Mouse (Mus musculus): ENCODE data around the gene Ap1g1. TPM values are rescaled to one million over a fixed set of nuclear protein-coding genes. Genes with fewer than 3 reads are reported as not detected.
A peak's percentile ranks its signal among the peaks of the same experiment; 100 is the strongest.

The Ap1g1 gene
- total RNA-seq, 2 experiments from 2014 or later = 26.7 to 31.0 TPM

DNA sequence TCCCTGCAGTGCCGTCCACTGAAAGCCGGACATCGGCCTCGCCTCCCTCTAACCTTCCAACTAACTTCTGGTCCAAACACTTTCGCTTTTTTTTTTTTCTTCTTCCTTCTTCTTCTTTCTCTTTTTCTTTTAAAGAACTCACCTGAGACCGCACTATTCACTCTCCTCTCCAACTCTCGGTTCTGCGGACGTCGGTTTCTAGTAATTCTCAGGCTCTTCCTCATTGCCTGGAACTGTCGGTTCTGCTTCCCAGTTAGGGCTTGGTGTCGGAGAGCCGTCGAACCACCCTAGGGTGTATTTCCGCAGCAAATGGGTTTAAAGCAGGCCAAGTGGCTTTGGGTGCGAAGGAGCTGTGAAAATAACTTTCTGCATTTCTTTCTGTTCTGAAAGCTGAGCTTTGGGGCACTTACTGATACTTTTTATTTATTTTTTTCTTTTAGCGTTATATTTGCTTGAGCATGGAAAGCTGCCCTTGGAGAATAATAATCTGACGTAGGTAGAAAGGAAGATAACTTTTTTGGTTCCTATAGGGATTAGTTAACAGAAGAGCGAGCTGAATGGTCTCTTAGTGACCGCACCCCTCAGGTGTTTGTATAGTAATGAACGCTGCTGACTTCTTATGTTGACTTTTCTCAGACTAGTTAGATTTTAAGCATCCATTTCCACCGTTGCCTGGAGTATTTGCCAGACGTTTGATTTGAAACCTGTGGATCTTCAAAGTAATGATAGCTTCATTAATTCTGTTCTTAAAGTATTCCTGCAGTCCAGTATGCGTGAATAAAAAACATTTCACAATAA lies 1.3 kb downstream of the Ap1g1 start:
- intact Hi-C loops (cut with DNase I) = no loop called here
- DNase-seq = no peak

DNA sequence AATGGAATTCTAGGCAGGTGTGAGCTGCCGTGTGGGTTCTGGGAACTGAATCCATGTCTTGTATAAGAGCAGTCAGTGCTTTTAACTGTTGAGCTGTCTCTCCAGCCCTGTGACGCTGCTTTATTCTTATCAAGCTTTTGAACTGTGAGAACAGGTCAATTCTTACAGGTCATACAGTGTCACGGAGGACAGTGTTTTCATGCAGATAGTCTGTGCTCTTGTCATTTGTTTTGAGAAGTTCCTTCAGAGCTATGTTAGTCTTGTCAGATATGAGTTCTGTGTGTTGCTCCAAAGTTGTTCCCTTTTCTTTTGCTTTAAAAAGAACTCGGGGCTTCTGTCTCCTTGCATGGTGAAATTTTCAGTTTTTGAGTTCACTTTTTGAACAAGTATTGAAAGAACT lies 2.2 kb downstream of the Ap1g1 start:
- no peak for DNase-seq
- intact Hi-C loops (cut with DNase I) = no loop called here

DNA sequence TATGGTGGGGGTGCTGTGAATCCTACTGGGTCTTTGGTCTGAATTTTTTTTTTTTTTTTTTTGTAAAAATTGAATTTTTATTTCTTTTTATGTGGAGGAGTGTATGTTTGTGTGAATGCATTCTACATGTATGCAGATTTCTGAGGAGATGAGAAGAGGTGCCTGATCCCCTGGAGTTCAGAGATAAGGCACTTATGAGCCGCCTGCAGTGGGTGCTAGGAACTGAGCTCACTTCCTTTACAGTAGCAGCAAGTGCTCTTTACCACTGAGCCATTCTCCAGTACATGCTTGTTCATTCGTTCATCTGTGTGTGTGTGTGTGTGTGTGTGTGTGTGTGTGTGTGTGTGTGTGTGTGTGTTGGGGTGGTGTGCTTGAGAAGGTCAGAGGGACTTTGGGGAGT lies 12.6 kb downstream of the Ap1g1 start:
- no peak for DNase-seq
- intact Hi-C loops (cut with DNase I) = no loop called here

DNA sequence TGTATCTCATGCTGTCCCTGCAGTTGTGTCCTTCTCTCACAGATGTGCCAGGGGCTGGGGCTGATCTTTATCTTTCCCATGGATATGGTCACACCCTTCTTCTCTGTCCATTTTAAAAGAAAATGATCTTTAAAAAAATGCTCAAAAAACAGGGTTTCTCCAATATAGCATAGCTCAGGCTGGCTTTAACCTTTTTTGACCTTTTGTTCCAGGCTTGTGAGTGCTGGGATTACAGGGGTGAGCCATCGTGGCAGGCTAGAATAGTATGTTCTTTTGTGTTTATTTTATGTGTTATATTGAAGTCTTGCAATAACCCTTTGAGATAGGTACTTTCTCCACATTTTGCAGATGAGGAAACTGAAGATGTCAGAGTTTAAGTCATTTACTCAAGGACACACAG lies 16.8 kb downstream of the Ap1g1 start:
- DNase-seq = no peak
- intact Hi-C loops (cut with DNase I) = no loop called here

DNA sequence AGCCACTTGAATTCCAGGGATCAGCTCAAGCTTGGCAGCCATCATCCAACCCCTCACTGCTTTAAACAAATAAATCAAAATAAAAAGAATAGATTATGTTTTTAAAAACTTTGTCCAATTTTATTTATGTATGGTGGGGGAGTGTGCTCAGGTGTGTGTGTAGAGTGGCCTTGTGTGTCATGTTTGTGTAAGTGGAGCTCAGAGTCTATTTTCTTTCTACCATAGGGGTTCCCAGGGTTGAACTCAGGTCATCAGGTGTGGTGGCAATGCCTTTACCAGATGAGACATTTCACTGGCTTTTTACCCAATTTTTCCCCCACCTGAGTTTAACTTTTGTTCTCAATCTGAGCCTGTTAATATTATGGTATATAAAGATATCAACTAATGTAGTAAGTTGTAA lies 20.4 kb downstream of the Ap1g1 start:
- no peak for DNase-seq
- intact Hi-C loops (cut with DNase I) = no loop called here

GRCm38 (mm10) chr8:109799245-109799644 lies 20.9 kb downstream of the Ap1g1 start:
- intact Hi-C loops (cut with DNase I) = no loop called here

GRCm38 (mm10) chr8:109800325-109800724 lies 22.0 kb downstream of the Ap1g1 start:
- intact Hi-C loops (cut with DNase I) = no loop called here
- no peak for DNase-seq

More at GRCm38 (mm10) chr8:109799245-109799644, 20.9 kb downstream of the Ap1g1 start:
- no peak for DNase-seq

DNA sequence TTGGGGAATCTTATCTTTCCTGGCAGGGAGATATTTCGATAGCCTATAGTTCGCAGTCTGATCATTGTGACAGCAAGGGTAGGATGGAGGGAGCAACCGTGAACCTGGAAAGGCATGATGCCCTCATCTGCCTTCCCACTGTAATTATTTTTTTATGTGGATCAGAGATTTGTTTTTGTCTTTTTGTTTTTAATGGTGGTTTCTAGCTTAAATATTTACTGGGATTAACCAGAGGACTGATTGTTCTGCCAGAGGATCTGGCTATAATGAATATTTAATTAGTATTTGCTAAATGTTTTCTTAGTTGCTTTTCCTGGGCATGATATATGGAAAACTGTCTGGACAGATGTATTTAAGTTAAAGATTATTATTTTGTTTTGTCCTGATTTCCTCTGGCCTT lies 24.9 kb downstream of the Ap1g1 start:
- no peak for DNase-seq
- intact Hi-C loops (cut with DNase I) = no loop called here

DNA sequence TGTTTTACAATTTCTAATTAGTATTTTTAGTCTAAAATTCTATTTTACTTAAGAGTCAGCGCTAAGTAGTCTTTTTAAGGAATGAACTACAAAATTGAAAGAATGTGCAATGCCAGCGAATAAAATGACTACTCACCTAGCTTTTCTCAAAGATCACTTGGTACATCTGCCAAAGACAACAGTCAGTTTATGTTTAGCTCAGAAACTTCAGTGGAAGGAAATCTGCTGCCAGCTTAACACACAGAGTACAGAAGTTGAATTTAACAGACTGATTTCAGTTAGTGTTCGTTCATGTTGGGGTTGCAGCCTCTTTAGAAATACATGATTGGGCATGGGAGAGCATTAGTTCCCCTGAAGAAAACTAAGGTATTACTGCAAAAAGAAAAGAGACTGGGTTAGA lies 25.4 kb downstream of the Ap1g1 start:
- intact Hi-C loops (cut with DNase I) = no loop called here
- no peak for DNase-seq

DNA sequence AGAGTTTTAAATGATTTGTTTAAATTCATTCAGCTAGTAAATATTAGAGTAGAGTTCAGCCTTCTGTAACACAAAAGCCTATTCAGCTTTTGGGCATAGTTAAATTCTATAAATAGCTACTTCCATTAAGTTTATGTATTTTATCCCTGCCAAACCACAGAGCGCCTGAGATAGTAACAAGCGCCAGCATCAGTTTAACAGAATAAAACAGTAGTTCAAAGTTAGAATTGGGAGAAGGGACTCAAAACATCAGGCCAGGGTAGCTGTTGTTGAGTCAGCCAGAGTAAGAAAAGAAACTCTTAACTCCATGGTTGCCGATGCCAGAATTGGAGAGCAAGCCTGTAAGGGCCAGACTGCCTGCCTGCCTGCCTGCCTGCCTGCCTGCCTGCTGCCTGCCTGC lies 28.2 kb downstream of the Ap1g1 start:
- intact Hi-C loops (cut with DNase I) = no loop called here

GRCm38 (mm10) chr8:109807401-109808119 lies 29.2 kb downstream of the Ap1g1 start:
- DNase-seq = no peak

More for the DNA sequence above, 28.2 kb downstream of the Ap1g1 start:
- DNase-seq = no peak

DNA sequence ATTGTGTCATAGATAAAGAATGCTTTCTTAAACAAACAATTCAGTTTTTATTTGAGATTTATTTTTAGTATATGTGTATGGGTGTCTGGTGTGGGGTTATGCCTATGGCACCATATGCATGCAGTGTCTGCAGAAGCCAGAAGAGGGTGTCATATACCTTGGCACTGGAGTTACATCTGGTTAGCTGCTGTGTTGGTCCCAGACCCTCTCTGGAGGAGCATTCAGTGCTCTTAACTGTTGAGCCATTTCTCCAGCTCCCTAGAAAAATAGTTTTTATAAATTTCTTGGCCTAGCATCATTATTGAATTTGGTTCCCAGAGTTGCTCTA lies 29.7 kb downstream of the Ap1g1 start:
- intact Hi-C loops (cut with DNase I) = no loop called here
- no peak for DNase-seq

More at GRCm38 (mm10) chr8:109807401-109808119, 29.2 kb downstream of the Ap1g1 start:
- intact Hi-C loops (cut with DNase I) = no loop called here

GRCm38 (mm10) chr8:109810434-109810833 lies 32.1 kb downstream of the Ap1g1 start:
- intact Hi-C loops (cut with DNase I) = no loop called here
- DNase-seq = peak in 1 of 2 experiments; percentile 7

DNA sequence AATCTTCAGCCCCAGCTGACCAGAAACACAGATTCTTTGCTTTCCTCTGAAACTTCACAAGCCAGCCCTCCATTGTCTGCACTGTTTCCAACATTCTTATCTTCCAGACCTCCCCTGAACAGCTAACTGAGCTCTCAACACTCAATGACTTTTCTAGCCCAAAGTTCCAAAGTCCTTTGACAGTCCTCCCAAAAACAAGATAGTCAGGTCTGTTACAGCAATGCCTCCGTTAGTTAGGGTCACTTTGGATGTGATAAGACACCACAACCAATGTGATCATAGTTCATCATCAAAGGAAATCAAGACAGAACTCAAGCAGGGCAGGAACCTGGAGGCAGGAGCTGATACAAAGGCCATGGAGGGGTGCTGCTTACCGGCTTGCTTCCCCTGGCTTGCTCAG lies 36.9 kb downstream of the Ap1g1 start:
- no peak for DNase-seq
- intact Hi-C loops (cut with DNase I) = no loop called here

GRCm38 (mm10) chr8:109817933-109818332 lies 39.6 kb downstream of the Ap1g1 start:
- intact Hi-C loops (cut with DNase I) = no loop called here

GRCm38 (mm10) chr8:109823561-109823960 lies 45.2 kb downstream of the Ap1g1 start:
- no peak for DNase-seq
- intact Hi-C loops (cut with DNase I) = no loop called here

More at GRCm38 (mm10) chr8:109817933-109818332, 39.6 kb downstream of the Ap1g1 start:
- no peak for DNase-seq

DNA sequence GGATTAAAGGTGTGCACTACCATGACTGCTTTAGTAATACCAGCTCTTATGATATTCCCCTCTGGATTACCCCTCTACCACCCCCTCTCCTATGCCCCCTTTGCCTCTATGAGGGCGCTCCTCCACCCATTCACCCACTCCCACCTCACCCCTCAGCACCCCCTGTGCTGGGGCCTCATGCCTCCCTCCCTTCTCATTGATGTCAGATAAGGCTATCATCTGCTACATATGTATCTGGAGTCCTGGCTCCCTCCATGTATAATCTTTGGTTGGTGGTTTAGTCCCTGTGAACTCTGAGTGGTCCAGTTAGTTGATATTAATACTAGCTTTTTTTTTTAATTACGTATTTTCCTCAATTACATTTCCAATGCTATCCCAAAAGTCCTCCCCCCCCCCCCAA lies 61.5 kb downstream of the Ap1g1 start:
- intact Hi-C loops (cut with DNase I) = no loop called here
- no peak for DNase-seq

DNA sequence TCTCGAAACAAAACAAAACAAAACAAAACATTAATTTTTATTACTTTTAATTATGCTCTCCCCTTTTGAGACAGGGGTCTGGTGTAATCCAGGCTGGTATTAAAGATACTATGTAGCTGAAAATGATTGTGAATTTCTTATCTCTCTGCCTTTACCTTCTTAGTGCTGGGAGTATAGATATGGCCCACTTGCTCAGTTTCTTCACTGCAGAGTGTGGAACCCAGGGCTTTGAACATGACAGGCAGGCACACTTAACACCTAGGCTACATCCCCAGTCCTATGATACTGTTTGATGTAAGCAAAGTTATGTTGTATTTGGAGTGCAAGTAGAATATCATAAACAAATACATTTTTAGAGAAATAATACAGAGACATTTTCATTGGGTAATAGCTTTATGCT lies 64.1 kb downstream of the Ap1g1 start:
- intact Hi-C loops (cut with DNase I) = no loop called here

GRCm38 (mm10) chr8:109847866-109848265 lies 69.5 kb downstream of the Ap1g1 start:
- no peak for DNase-seq
- intact Hi-C loops (cut with DNase I) = no loop called here

More for the DNA sequence above, 64.1 kb downstream of the Ap1g1 start:
- DNase-seq = no peak

DNA sequence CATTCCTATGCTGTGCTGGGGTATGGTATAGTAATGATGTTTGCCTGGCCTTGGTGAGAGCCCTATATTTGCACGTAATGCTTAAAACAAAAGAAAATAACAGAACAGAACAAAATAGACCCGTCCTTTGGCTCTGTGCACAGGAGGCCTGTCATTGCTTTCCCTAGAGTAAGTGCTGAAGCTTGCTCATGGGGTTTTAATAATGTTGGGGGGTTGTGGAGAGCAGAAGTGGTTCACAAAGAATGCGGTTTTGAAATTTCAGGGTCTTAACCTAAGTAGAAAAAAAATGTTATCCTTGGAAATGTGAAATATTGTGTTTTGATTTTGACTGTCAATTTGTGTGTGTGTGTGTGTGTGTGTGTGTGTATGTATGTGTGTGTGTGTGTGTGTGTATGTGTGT lies 70.6 kb downstream of the Ap1g1 start:
- intact Hi-C loops (cut with DNase I) = no loop called here
- no peak for DNase-seq

GRCm38 (mm10) chr8:109853423-109853822 lies 75.1 kb downstream of the Ap1g1 start:
- peak in 1 of 2 experiments; percentile 8 for DNase-seq
- intact Hi-C loops (cut with DNase I) = loop anchor here (2.0 kb wide), 1 partner anchor 61 kb away; no protein-coding TSS in a partner anchor

GRCm38 (mm10) chr8:109854522-109854921 lies 76.2 kb downstream of the Ap1g1 start:
- intact Hi-C loops (cut with DNase I) = no loop called here
- no peak for DNase-seq

Data from gastrocnemius, postnatal 36 days (tissue).